Mouse (Mus musculus) CH12.LX (cell line): ENCODE results near the gene Psmd7.

Experiments
- CTCF ChIP-seq, 2 experiments: IDR thresholded peaks in 1 of 2; conservative IDR thresholded peaks in 1 of 2; 2 replicates each; pipeline ENCODE4 v1.5.1; 2011 to 2012; ENCODE audit warnings: low read depth in 2 of 2, low read length in 2 of 2, improper control_type of control experiment in 1 of 2, inconsistent platforms in 1 of 2, mild to moderate bottlenecking in 1 of 2, moderate library complexity in 1 of 2
- EP300 ChIP-seq: IDR thresholded peaks from 2 replicates; pipeline ENCODE4 v1.6.1; 2011; ENCODE audit warnings: low read length, improper control_type of control experiment
- MAFK ChIP-seq: IDR thresholded peaks from 2 replicates; pipeline ENCODE4 v1.6.1; 2011; ENCODE audit warnings: low read length, improper control_type of control experiment; ENCODE audit not compliant: insufficient replicate concordance
- POLR2A ChIP-seq: IDR thresholded peaks from 2 replicates; pipeline ENCODE4 v1.6.1; 2011; ENCODE audit warnings: low read depth, mild to moderate bottlenecking, improper control_type of control experiment, low read length
- SMC3 ChIP-seq: IDR thresholded peaks from 2 replicates; pipeline ENCODE4 v1.6.1; 2011; ENCODE audit warnings: low read depth, low read length, improper control_type of control experiment

DNA sequence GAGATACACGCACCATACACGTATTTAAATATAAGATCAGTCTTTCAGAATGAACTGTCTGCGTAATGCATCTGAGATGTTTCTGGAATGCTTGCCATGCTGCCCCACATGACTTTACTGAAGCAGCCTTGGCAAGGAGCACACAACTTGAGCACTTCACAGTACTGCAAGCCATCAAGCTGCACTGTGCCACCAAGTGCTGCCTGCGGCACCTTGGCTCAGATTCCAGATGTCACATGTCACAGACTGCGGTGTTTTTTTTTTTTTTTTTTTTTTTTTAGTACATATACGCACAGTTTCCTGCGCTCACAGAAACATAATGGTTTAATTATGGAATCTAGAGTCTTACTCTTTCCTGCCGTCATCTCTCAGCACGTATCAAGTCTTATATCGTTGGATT lies 30.2 kb upstream of the Psmd7 start:
- TF ChIP-seq EP300 = no peak
- no peak for TF ChIP-seq POLR2A
- no peak for TF ChIP-seq MAFK
- TF ChIP-seq SMC3 = no peak
- TF ChIP-seq CTCF (conservative IDR thresholded peaks at IDR 0.05 in 1 of 2, IDR thresholded peaks at IDR 0.05 in 1 of 2; ENCODE audit: low read depth in 2 of 2, low read length in 2 of 2) = no peak
